Mouse (Mus musculus) gastrocnemius, postnatal 14 days (tissue): ENCODE results near the gene Gm6685. TPM values are rescaled to one million over a fixed set of nuclear protein-coding genes. Genes with fewer than 3 reads are reported as not detected.
"Not testable (repeated sequence)": the region's sequence is repeated elsewhere in the genome, so short reads cannot be mapped to it uniquely, and the experiment has no call there.

Source experiments
- DNase-seq: peaks from one replicate; pipeline ENCODE4 v3.0.0; 2021; ENCODE audit warnings: mixed read lengths
- intact Hi-C: fragments of 180-260 bp; cut with DNase I; formaldehyde crosslinking; loops from one replicate; pipeline ENCODE4 v1.15.1; 2025; ENCODE audit warnings: low total_unique reads
- long read RNA-seq, 2 experiments: library from polyadenylated mRNA; stranded (forward); transcript quantifications; one replicate each; pipeline ENCODE4 v2.0.0; 2021
- total RNA-seq, 2 experiments: library from RNA; stranded (reverse); gene quantifications; 2 replicates each; pipeline ENCODE4 v1.2.3; 2021

The Gm6685 gene
- 1 to 10 TPM; 4.4 to 5.6 TPM for total RNA-seq
- long read RNA-seq, experiment 1: 0 reads
- long read RNA-seq, experiment 2: 0 reads

DNA sequence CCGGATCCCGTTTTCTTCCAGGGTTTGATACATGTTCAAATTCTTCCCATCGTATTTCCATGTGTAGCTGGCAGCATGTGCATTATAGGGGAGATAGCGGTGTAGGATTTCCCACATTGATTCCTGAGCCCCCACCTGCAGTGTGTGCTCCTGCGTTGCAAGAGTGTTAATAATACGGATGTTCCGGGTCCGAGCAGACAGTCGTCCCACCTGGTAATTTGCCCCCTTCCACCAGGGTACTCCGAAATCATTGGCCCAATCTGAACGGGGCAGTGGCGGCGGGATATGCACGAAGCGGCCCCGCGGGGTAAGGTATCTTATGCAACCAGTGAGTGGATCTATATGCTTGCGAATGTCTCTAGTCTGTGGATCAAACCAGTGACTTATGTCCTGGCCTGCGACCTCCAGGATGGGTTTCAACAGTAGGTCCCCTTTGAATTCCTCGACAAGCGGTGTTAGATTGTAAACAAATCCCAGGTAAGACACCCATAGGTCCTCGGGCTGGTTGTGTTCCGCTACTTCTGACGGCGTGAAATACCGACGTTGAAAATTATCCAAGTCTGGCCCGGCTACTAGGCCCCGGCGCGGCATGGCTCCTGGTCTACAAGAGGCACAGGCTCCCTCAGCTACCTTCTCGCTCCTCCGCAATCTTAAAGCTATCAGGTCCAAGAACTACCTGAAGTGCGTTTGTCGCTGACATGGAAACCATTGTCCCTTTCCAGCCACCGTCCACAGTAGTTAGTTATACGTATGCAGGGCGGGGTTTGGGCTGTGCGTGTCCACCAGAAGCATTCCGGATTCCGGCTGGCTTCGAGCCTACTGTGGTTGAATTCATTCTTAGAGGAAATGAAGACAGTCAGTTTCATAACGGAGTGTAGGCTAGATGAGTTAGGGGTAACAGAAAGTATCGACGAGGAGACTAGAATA is at the start of gene Gm6685:
Gene Gm6685, minus strand, starts transcription at position 644 of the 927 bp plus-strand sequence.
- DNase-seq, intact Hi-C loops: not testable (repeated sequence)

DNA sequence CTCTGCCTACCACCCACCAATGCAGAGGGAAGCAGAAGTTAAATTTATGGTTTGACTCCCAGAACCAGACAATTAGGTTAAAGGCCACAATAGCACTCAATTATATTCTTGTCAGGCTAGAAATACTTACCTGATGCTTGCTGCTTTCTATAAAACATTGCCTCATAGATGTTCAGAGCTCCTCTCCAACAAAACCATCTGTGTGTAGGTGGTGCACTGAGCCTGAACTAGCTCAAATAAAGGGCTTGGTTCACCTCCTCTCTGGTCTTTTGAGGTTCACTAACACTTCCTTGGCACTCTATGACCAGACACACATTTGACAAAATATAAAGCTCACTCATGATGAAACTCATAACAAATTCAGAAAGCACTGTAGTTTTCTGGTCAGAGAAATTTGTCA is 36.2 kb upstream of the Gm6685 start:
- intact Hi-C loops: no loop called here
- no peak for DNase-seq

DNA sequence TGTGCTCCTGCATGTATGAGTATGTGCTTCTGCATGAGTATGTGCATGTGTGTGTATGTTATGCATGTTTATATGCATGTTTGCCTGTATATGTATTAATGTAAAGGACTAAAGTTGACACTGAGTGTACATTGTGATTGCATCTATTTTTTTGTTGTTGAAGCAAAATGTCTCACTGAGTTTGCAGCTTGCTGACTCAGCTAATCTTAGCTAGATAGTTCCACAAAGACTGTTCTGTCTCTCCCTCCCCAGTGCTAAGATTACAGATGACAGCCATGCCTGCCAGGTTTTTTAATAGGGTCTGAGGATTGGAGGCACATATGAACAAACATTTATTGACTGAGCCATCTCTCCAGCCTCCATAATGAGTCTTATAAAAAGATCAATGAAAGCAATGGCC is 35.0 kb upstream of the Gm6685 start:
- DNase-seq: no peak
- intact Hi-C loops: no loop called here

DNA sequence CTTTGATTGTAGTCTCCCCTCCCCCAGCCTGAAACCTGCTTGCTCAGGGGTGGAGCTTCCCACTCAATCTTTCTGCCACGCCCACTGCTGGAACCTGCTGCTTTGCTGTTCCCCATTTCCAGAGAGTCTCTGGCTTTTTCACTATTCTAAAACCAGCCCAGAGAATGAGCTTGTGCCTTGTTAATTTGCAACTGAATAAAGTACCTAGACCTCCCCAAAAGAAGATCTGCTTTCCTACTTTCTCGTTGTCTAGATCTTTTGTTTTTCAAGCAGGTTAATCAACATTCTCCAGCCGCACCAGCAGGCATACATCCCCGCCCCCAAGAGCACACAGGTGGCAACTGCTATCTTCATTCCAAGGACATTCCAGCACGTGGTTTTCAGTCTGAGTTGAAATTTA is 31.7 kb upstream of the Gm6685 start:
- intact Hi-C loops: not testable (repeated sequence)

DNA sequence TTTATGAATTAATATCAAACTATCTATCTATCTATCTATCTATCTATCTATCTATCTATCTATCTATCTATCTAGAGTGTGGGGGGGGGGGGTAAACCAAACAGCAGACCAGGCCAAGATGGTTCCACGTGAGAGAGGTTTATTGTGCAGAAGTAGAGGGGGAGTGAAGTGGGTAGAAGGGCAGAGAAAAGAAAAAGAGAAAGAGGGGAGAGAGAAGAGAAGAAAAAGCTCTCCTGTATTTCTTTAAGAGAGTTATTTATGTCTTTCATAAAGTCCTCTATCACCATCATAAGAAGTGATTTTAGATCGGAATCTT is 26.2 kb upstream of the Gm6685 start:
- intact Hi-C loops: no loop called here
- DNase-seq: no peak

More for the DNA sequence above, 31.7 kb upstream of the Gm6685 start:
- DNase-seq: not testable (repeated sequence)

DNA sequence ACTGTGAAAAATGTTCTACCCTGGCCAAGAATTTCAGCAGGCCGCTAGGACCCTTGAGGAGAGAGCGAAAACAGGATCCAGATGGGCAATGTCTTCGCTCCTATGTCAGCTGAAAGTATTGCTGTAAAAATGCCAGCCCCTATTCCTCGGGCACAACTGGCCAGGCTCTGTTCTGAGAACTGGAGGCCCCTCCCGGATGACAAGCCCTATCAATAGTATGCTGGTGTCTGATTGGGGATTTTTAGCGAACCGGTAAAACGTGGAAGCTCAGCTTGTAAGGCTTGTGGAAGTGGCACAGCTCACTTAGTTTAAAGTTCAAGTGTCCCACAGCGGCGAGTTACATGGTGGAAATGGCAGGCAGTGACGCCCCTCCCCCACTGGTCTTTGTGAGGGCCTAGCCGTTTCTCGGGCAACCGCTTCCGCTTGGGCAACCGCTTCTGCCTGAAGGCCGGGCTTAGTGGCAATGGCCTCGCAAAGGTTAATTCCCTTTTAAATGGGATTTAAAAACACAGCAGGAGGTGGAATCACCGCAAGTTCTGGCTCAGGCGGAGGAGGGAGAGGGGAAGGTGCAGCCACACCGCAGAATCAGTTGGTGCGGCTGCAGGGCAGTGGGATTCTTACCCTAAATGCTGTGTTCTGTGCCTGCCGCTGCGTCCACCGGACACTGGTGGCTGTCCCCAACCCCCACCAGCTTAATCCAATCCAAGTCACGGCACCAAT is 25.7 kb upstream of the Gm6685 start:
- intact Hi-C loops: no loop called here
- peak; percentile 78 for DNase-seq

DNA sequence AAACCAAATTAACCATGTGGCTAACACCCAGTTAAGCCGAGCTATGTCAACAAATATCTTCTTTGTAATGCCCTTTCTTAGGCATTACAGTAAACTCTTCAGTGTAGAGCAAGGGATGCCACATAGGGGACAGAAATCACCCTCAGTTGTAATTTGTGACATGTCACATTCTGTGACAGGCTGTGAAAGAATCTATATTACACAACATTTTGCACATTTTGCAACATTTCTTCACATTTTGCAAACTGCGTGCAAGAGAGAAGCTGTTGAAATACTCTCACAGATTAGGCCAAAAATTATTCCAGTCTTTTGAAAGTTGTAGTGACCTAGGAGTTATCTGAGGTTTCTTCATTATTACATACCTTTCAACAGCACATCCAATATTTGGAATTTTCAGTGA is 3.8 kb upstream of the Gm6685 start:
- no peak for DNase-seq
- intact Hi-C loops: no loop called here

DNA sequence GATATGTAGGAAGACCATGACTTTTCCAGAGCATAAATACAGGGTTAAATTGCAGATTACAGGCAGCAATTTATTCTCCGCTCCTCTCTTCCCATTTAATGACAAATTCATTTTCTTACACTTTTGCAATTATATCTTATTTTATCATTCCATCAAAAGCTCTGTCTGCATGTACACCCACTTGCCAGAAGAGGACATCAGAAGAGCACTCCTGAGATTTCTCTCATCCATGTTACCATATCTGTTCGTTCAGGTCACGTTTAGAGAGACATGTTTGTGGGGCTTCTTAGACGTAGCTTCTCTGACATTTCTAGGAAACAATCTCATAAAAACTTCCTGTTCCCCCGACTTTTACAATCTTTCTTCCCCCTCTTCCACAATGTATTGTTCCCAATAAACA is 2.2 kb upstream of the Gm6685 start:
- DNase-seq: no peak
- intact Hi-C loops: no loop called here

DNA sequence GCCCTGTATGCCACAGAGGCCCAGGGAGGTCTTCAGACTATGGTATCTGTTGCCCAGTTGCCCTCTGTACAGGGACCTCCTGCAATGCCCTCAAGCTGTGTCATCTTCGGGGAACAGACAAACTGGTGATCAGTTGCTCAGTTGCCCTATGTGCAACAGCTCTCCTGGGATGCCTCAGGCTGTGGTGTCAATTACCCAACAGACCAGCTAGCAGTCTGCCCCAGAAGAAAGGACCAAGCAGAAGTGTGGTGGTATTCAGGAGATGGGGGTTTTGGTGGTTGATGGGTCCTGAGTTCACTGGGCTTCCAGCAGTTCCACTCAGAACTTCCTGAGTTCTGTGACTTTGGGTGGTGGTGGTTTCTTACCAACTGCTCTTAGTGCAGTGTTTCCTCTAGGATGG is 11.8 kb downstream of the Gm6685 start:
- intact Hi-C loops: no loop called here
- DNase-seq: no peak

DNA sequence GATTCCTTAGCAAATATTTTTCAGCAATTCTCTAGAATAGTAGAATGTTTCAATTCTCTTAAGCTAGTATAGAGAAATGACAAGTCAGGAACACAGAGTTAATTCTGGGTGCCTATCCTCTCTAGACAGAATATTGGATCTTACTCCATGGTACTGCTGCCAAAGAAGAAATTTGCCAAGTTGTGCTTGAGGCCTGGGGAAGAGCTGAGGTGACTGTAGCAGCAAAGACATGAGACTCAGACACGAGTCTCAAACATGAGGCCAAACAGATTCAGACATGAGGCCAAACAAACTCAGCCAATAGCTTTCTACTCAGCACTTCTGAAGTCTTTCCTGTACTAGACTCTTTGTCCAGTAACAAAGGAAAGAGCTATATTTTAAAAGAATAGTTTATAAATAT is 26.3 kb downstream of the Gm6685 start:
- intact Hi-C loops: no loop called here

DNA sequence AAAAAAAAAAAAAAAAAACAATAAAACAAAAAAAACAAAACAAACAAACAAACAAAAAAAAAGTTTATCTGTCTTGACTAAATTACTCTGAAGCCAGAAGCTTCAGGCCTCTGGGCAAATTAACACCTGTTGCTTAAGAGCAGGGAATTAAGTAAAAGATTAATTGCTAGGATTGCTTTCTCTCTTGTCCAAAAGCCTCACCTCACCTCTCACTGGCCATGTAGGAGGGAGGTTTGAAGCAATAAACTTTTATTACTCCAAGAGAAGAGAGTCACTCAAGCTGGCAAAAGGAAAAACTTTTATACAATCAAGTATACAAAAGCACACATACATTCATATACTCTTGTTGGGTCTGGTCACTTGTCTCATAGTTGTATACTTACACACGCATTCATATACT is 31.9 kb downstream of the Gm6685 start:
- no peak for DNase-seq
- intact Hi-C loops: no loop called here

More for the DNA sequence above, 26.3 kb downstream of the Gm6685 start:
- DNase-seq: no peak

DNA sequence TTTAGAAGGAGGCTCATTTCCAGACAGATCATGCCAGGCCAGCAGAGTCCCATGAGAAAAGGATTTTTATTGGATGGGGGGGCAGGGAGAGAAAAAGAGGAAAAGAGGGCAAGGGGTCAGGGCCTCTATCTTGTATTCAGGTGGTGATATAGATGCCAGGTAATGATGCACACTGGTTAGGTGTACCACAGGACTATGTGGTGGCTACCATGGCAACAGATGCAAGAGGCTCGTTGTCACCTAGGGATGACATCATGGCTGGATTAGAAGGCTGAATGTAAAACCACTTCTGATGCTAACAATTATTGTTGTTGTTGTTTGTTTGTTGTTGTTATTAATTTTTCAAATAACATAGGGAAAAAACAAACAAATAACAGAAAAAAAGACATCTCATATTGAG is 49.2 kb downstream of the Gm6685 start:
- intact Hi-C loops: no loop called here
- DNase-seq: no peak

Other genes with a start within 250 kb of the Gm6685 start
- 10 to 100 TPM in 1 of 2 experiments, 1 to 10 TPM in 1; 7.1 to 11.4 TPM for gene Ccdc85a, start 244.5 kb upstream of the Gm6685 start, total RNA-seq